Mouse (Mus musculus) bone marrow, adult 2 months (tissue): ENCODE measurements at regions not wholly inside any gene's neighbourhood (a gene's known extent, or its start where the extent isn't known, plus 50 kb on each side); places are given as distances from the start of the nearest gene placed in this dataset.

Source experiments
- CTCF ChIP-seq: fragments of 200-500 bp; IDR thresholded peaks from 2 replicates; pipeline ENCODE4 v1.5.1; 2011; ENCODE audit warnings: low read length, control low read depth; ENCODE audit not compliant: control insufficient read depth, insufficient read depth
- POLR2A ChIP-seq: fragments of 200-500 bp; IDR thresholded peaks from 2 replicates; pipeline ENCODE4 v1.6.1; 2011; ENCODE audit warnings: low read depth, mild to moderate bottlenecking, control low read depth, low read length, borderline replicate concordance; ENCODE audit not compliant: control insufficient read depth

DNA sequence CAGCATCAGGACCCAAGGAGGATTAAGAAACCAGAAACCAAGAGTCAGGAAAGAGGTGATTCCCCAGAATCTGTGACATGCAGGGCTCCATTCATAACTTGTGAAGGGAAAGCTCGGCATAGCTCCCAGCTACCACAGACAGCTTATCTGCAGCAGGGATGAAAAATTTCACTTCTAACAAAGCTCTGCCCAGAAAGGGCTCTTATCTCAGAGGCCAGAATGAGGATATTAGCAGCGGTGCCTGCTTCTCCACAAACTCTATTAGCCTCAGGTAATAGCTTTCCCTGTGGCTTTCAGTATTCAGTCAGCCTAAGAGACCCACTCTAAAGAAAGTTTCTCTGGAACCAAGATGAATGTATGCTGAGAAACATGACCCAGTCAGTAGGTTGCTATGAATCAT lies 636.9 kb upstream of the Id2 start:
- no peak for TF ChIP-seq CTCF
- no peak for TF ChIP-seq POLR2A
